Mouse (Mus musculus) layer of hippocampus, postnatal 10 days (tissue): ENCODE results near the gene Bach1. TPM values are rescaled to one million over a fixed set of nuclear protein-coding genes. Genes with fewer than 3 reads are reported as not detected.
"Not testable (repeated sequence)": the region's sequence is repeated elsewhere in the genome, so short reads cannot be mapped to it uniquely, and the experiment has no call there.

Experiments
- DNase-seq, 2 experiments: peaks; one replicate each; pipeline ENCODE4 v3.0.0; 2021; ENCODE audit warnings: low spot score in 2 of 2
- total RNA-seq, 2 experiments: library from RNA; stranded (reverse); gene quantifications; 2 replicates each; pipeline ENCODE4 v1.2.3; 2021

Bach1 gene
- total RNA-seq, 2 experiments from 2014 or later, result 18.2 to 19.2 TPM

- no peak for DNase-seq
Measured at GRCm38 (mm10) chr16:87680912-87681634, 17.7 kb upstream of the Bach1 start.

- no peak for DNase-seq
Measured at GRCm38 (mm10) chr16:87681848-87682247, 16.9 kb upstream of the Bach1 start.

- DNase-seq, result no peak
Measured at GRCm38 (mm10) chr16:87686458-87686857, 12.3 kb upstream of the Bach1 start.

GRCm38 (mm10) chr16:87687346-87687745 lies 11.4 kb upstream of the Bach1 start:
- no peak for DNase-seq

GRCm38 (mm10) chr16:87688328-87688727 lies 10.4 kb upstream of the Bach1 start:
- DNase-seq, result not testable (repeated sequence)

- not testable (repeated sequence) for DNase-seq
Measured at GRCm38 (mm10) chr16:87688823-87689222, 9.9 kb upstream of the Bach1 start.

GRCm38 (mm10) chr16:87689225-87689624 lies 9.5 kb upstream of the Bach1 start:
- DNase-seq, result no peak

GRCm38 (mm10) chr16:87690506-87690905 lies 8.2 kb upstream of the Bach1 start:
- no peak for DNase-seq

GRCm38 (mm10) chr16:87691102-87691501 lies 7.6 kb upstream of the Bach1 start:
- no peak for DNase-seq

- DNase-seq, result no peak
Measured at GRCm38 (mm10) chr16:87692591-87692990, 6.2 kb upstream of the Bach1 start.

GRCm38 (mm10) chr16:87697707-87698365 lies 909 bp upstream of the Bach1 start:
- no peak for DNase-seq

- DNase-seq, result no peak
Measured at GRCm38 (mm10) chr16:87699306-87699692, 554 bp downstream of the Bach1 start.

- peak; percentile 19 to 28 for DNase-seq
Measured at GRCm38 (mm10) chr16:87699693-87700394, 1.1 kb downstream of the Bach1 start.

- DNase-seq, result no peak
Measured at GRCm38 (mm10) chr16:87700395-87700765, 1.6 kb downstream of the Bach1 start.

- DNase-seq, result no peak
Measured at GRCm38 (mm10) chr16:87701891-87702290, 3.1 kb downstream of the Bach1 start.

- DNase-seq, result no peak
Measured at GRCm38 (mm10) chr16:87702881-87703280, 4.1 kb downstream of the Bach1 start.

- no peak for DNase-seq
Measured at GRCm38 (mm10) chr16:87704225-87704624, 5.5 kb downstream of the Bach1 start.

- DNase-seq, result no peak
Measured at GRCm38 (mm10) chr16:87705892-87706589, 7.3 kb downstream of the Bach1 start.

- DNase-seq, result no peak
Measured at GRCm38 (mm10) chr16:87707335-87707734, 8.6 kb downstream of the Bach1 start.

- no peak for DNase-seq
Measured at GRCm38 (mm10) chr16:87708570-87708969, 9.8 kb downstream of the Bach1 start.

- no peak for DNase-seq
Measured at GRCm38 (mm10) chr16:87709144-87709543, 10.4 kb downstream of the Bach1 start.

GRCm38 (mm10) chr16:87709971-87710370 lies 11.2 kb downstream of the Bach1 start:
- DNase-seq, result no peak
